Mouse (Mus musculus): ENCODE measurements around the gene Sertad2.

DNA sequence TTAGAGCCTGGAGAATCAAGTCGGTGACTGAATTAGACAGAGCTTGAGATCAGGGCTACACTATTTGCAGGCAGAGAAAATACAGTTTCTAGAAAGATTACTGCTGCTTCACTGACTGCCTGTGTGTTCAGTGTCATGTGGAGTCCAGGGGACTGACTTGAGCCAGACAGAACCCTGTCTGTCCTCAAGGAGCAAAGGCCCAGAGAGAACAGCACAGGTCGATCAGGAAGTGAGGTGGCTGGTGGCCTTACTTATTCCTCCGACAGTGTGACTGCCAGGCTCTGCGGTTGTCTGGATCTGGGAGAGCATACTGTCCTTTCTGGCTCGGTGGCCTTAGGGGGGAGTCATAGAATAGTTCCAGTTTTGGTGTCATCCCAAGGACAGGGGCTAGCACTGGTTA, 137.7 kb downstream of the Sertad2 start:
- TF ChIP-seq CTCF (IDR thresholded peaks at IDR 0.05; ENCODE audit: low read depth) (no peak), EP300 (optimal IDR thresholded peaks at IDR 0.05) (no peak)
